Mouse (Mus musculus) gastrocnemius, postnatal 14 days (tissue): ENCODE measurements around the gene Rasgef1a. TPM values are rescaled to one million over a fixed set of nuclear protein-coding genes. Genes with fewer than 3 reads are reported as not detected.

ENCODE experiments used
- DNase-seq: peaks from one replicate; pipeline ENCODE4 v3.0.0; 2021; ENCODE audit warnings: mixed read lengths
- intact Hi-C: fragments of 180-260 bp; cut with DNase I; formaldehyde crosslinking; loops from one replicate; pipeline ENCODE4 v1.15.1; 2025; ENCODE audit warnings: low total_unique reads
- total RNA-seq, 2 experiments: library from RNA; stranded (reverse); gene quantifications; 2 replicates each; pipeline ENCODE4 v1.2.3; 2021

The Rasgef1a gene
- total RNA-seq, 2 experiments from 2014 or later: 0.27 to 0.29 TPM

GRCm38 (mm10) chr6:118022898-118023635 is 11.8 kb downstream of the Rasgef1a start:
- no peak for DNase-seq
- intact Hi-C loops: no loop called here

DNA sequence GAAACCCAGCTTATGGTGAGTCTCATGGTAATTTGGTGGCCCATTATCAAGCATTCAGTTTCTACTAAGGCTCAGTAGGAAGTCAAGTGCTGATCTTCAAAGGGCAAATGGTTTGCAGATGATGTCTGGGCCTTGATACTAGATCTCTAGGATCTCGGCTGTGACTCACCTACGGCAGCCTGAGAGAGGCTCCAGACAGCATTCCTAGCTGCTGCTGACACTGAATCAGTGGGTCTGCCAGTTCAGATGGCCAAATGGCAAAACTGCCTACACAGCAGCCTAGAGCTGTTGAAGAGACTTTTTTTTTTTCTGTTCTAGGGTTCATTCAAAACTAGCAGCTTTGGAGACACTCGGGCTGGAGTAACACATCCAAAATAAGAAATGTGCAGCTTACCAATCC is 15.8 kb downstream of the Rasgef1a start:
- intact Hi-C loops: no loop called here
- DNase-seq: no peak

DNA sequence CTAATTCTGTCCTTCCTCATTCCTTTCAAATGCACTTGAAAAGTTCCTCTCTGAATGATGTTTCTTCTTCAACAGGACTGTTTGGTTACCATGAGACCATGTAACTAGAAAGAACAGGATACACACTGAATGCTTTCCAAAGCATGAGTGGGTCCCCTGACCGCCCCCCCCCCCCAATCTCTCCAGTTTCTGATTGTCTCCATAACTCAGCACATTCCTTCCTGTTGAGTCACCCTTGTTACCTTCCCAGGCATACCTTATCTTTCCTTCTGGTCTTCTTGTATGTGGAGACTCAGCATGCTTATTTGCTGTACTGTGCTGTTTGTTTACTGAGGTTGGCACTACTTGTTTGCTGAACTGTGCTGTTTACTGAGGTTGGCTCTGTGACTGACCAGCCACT is 20.2 kb downstream of the Rasgef1a start:
- DNase-seq: no peak
- intact Hi-C loops: no loop called here

DNA sequence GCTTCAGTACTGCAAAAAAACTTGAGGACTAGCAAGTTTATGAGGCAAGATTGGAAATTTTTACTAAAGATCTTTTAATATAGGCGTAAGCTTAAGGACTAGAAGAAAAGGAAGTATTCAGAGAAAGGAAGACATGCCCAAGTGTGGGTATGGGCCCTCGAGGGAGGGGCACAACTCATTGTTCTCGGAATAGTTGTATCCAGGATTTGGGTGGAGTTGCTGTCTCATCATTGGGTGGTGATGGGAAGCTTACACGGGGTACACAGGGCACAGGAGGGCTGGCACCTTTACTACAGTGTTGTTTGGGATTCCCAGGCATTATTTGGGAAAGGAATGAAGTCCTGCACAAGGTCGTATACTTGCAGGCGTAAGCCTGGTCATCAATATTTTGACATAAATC is 24.4 kb downstream of the Rasgef1a start:
- DNase-seq: no peak
- intact Hi-C loops: no loop called here

DNA sequence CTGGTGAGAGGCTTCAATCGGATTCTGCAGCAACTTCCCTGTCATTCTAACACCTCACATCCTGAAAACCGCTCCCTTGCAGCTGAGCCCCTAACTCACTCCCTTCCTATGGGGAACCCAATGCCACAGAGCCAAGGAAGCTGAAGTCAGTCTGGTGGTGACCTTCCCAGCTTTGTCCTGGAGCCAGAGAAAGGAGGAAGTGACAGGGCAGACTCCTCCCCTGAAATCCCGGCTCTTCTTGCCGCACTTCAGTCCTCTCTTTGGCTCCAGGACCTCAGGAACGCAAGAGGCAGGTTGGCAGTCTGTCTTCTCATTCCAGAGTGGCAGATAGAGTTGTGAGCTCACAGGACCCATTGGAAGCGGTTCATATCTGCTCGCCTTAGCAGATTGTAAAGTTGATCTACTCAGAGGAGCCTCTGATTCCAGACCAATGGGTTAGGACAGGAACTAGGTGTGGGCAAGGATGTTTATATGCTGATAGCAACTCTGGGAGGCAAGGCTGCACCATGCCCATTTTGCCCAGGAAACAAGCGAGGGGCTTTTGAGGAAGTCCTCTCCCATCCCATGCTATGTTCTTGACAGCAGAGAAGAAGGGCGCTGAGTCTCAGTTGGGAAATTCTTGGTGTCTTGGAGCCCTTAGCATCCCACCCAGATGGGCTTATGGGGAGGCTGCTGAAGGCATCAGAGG is 25.0 kb downstream of the Rasgef1a start:
- intact Hi-C loops: no loop called here
- no peak for DNase-seq

- intact Hi-C loops: no loop called here
Observed at GRCm38 (mm10) chr6:118036866-118037265, 25.6 kb downstream of the Rasgef1a start.

GRCm38 (mm10) chr6:118045180-118045579 is 33.9 kb downstream of the Rasgef1a start:
- intact Hi-C loops: no loop called here
- no peak for DNase-seq

More at GRCm38 (mm10) chr6:118036866-118037265, 25.6 kb downstream of the Rasgef1a start:
- DNase-seq: no peak

DNA sequence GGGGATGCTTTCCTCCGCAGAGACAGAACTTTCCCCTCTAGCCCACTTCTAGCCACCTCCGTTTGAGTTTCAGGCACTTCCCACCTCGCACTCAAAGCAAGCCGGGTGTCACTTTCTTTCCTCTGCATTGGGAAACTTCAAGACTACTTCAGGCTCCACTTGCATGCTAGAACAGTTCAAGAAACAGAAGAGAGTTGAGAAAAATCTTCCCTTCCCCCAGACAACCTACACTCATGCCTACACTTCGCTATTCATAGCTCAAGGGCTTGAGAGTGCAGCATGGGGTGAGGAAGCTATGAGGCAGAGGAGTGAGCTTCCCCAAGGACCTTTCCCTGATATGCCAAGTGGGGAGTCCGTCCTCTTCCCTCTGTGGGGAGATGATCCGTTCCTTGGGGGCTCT is 34.7 kb downstream of the Rasgef1a start:
- intact Hi-C loops: no loop called here
- no peak for DNase-seq

GRCm38 (mm10) chr6:118046511-118046910 is 35.3 kb downstream of the Rasgef1a start:
- DNase-seq: no peak
- intact Hi-C loops: no loop called here

GRCm38 (mm10) chr6:118046924-118047323 is 35.7 kb downstream of the Rasgef1a start:
- intact Hi-C loops: no loop called here
- DNase-seq: no peak

- intact Hi-C loops: no loop called here
- DNase-seq: no peak
Observed at GRCm38 (mm10) chr6:118047811-118048505, 36.7 kb downstream of the Rasgef1a start.

DNA sequence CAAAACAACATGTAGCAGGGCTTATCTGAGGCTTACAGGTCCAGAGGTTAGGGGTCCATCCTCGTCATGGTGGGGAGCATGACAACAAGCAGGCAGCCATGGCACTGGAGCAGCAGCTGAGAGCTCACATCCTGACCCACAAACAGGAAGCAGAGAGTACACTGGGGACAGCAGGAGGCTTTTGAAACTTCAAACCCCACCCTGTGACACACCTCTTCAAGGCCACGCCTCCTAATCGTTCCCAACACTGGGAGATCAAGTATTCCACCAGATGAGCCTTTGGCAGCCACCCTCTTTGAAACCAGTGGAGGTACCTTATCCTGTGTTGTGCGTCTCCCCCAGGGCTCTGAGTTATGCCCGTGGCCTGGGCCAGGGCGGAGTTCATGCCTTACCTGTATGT is 38.5 kb downstream of the Rasgef1a start:
- no peak for DNase-seq
- intact Hi-C loops: no loop called here

DNA sequence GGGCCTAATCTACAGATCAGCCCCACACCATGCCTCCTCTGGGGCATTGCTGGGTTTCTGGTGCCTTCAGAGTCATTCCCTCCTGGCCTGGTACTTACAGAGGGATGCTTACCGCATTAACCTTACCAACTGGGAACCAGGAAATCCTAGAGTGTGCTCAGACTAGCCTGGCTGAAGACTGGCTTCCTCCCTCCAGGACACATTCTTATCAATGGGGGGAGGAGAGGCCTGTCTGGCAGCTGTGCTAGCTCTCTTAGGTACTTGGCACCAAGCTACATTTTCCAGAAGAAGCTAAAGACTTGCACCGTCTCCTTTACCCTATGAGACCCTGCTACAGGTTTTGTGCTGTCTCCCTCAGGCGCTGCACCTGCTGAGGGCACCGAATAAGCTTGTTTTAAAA is 40.2 kb downstream of the Rasgef1a start:
- intact Hi-C loops: no loop called here
- DNase-seq: no peak

DNA sequence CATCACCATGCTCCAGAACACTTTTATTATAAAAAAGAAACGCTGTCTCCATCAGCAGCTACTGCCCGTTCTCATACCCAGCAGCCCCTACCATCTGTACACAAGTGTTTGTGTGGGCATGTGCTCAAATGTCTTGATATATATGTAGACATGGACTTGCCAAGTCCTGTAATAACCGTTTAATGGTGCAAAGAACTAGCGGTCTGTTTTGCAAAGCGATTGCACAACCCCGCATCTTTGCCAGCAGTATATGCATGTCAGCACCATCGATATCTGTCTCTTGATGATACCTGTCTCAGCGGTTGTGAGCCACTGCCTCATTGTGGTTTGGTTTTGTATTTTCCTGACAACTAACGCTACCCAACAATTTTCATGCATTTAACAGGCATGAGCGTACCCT is 44.0 kb downstream of the Rasgef1a start:
- DNase-seq: no peak
- intact Hi-C loops: no loop called here

DNA sequence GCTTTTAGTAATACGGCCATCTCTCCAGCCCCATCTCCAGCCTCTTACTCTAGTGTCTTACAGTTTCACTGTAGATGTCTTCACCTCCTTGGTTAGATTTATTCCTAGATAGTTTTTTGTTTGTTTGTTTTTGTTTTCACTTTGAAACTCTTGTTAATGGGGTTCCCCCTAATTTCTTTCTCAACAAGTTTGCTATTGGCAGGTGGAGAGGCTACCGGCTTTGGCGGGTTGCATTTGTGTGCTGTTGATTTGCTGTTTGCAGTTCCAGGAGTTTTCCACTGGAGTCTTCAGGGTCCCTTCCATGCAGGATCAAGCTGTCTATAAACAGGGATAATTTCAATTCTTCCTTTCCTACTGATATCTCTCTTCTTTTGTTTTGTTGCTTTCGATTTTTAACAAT is 50.0 kb downstream of the Rasgef1a start:
- intact Hi-C loops: no loop called here
- DNase-seq: no peak

GRCm38 (mm10) chr6:118063266-118063665 is 52.0 kb downstream of the Rasgef1a start:
- intact Hi-C loops: no loop called here
- no peak for DNase-seq

DNA sequence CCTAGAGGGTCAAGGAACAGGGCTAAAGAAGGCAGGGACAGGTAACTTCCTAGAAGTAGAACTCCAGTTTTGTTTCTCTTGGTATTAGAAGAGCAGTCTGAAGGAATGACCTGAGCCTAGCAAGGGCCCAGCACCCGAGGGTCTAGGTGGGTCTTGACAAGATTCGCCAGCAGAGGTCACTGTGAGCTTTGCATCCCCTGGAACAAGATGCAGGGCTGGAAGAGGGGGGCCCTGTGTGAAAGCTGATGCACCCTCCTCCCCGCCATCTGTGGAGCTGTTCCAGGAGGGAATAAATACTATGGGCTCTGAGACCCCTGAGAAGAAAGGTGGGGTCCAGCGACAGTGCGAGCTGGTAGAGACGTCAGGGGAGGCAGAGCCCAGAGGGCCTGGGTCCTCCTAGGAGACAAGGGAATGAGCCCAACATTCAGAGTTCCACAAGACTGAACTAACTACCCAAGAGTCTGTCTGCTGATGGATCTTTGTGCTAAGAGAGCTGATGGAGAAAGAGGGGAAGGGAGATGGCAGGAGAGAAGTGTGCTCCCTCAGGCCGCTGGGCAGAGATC is 53.8 kb downstream of the Rasgef1a start:
- peak; percentile 47 for DNase-seq
- intact Hi-C loops: no loop called here

DNA sequence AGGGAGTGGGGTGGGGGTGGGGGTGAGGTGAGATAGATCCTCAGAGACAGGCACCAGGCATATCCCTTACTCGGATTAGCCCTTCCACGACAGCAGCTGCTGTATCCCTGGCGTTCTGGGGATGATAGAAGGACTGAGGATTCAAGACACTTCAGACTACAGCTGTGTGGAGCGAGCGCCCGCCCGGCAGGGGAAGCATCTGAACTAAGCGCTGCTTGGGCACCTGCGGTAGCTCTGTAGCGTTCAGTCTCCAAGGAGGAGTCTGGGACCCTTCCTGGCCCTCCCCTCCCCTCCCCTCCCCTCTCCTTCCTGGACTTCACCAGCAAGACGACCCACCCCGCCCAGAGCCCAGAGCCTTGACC is 54.6 kb downstream of the Rasgef1a start:
- intact Hi-C loops: no loop called here
- no peak for DNase-seq

GRCm38 (mm10) chr6:118066199-118067081 is 55.2 kb downstream of the Rasgef1a start:
- DNase-seq: peak; percentile 49
- intact Hi-C loops: no loop called here
